Mouse (Mus musculus) kidney, postnatal 0 days (tissue): ENCODE data around the gene Rps6ka5. TPM values are rescaled to one million over a fixed set of nuclear protein-coding genes. Genes with fewer than 3 reads are reported as not detected.

Source experiments
- ATAC-seq: fragments of 200-750 bp; cut with Nextera tagmentation; replicated peaks from 2 replicates; pipeline ENCODE4 v1.8.0; 2017; ENCODE audit warnings: low read depth, moderate number of reproducible peaks, moderate TSS enrichment, moderate library complexity; ENCODE audit not compliant: low FRiP score
- DNase-seq: peaks from one replicate; pipeline ENCODE4 v3.0.0-alpha.2; 2016; ENCODE audit warnings: low spot score
- H3K27ac ChIP-seq: fragments of 300-500 bp; sonication (generic); 2 replicates; pipeline ENCODE4 v1.5.1; 2014; ENCODE audit warnings: mild to moderate bottlenecking
- H3K27me3 ChIP-seq: fragments of 300-500 bp; sonication (generic); 2 replicates; pipeline ENCODE4 v1.6.1; 2014; ENCODE audit warnings: low read length, mixed read lengths; ENCODE audit not compliant: insufficient read depth
- H3K36me3 ChIP-seq: fragments of 300-500 bp; sonication (generic); 2 replicates; pipeline ENCODE4 v1.6.1; 2014; ENCODE audit warnings: low read length, mixed read lengths; ENCODE audit not compliant: insufficient read depth
- H3K4me1 ChIP-seq: fragments of 300-500 bp; sonication (generic); replicated peaks from 2 replicates; pipeline ENCODE4 v1.6.1; 2014; ENCODE audit warnings: antibody characterized with exemption, low read length, mixed read lengths; ENCODE audit not compliant: insufficient read depth
- H3K4me2 ChIP-seq: fragments of 300-500 bp; sonication (generic); 2 replicates; pipeline ENCODE4 v1.6.1; 2014; ENCODE audit warnings: mild to moderate bottlenecking, low read length, moderate library complexity, mixed read lengths
- H3K4me3 ChIP-seq: fragments of 300-500 bp; sonication (generic); replicated peaks from 2 replicates; pipeline ENCODE4 v1.5.1; 2014; ENCODE audit warnings: low read depth, low read length
- H3K9ac ChIP-seq: fragments of 300-500 bp; sonication (generic); 2 replicates; pipeline ENCODE4 v1.6.1; 2014; ENCODE audit warnings: low read depth, low read length
- H3K9me3 ChIP-seq: fragments of 300-500 bp; sonication (generic); replicated peaks from 2 replicates; pipeline ENCODE4 v1.6.1; 2016; ENCODE audit warnings: low read length, inconsistent platforms, mixed read lengths
- CTCF ChIP-seq: IDR thresholded peaks from 2 replicates; pipeline ENCODE4 v1.5.1; 2016; ENCODE audit warnings: antibody characterized with exemption, low read depth, mild to moderate bottlenecking, moderate library complexity
- WGBS: fragments of 180-500 bp; shearing (Covaris S2); extraction: QIAGEN DNeasy Blood & Tissue Kit; methylation state at CpG from one replicate; pipeline ENCODE4 v1.1.7; 2014; 5-methylcytosine and 5-hydroxymethylcytosine counted together
- polyA plus RNA-seq: library from polyadenylated mRNA; unstranded; fragments of >200 nt; fragmentation: Nextera tagmentation; extraction: Ambion mirVana; gene quantifications from 2 replicates; pipeline ENCODE4 v1.2.1, GENCODE M21; 2015

The Rps6ka5 gene
- polyA plus RNA-seq, 1 experiment from 2014 or later = 3.8 TPM

DNA sequence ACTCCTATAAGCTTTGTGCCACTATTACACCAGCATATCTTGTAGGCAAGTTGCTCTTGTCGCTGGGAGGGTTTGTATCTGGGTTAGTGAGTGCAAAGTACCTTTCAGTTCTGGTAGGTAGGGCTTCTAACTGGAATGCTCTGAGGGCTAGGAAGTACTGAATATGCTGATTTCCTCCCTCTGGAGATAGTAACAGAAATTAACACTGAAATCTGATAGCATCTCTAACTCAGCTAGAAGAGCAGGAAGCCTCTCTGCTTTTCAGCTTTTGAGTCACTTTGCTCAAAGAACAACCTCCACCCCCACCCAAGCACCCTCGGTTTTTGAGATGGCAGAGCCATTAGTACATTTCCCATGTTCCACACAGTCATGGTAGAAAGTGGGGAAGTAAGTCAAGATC, 15.7 kb upstream of the Rps6ka5 start:
- ATAC-seq = no peak
- H3K9me3 ChIP-seq = no peaks in the 10 kb centered on the region
- no peak overlapping the region for H3K27ac ChIP-seq
- DNase-seq = no peak
- no peak overlapping the region for H3K9ac ChIP-seq
- no peaks in the 10 kb centered on the region for H3K36me3 ChIP-seq
- no peak overlapping the region for H3K4me3 ChIP-seq
- no peaks in the 10 kb centered on the region for H3K4me1 ChIP-seq
- TF ChIP-seq CTCF = no peak
- 69% methylated on average over 2 of the region's 2 CpGs for WGBS
- no peak overlapping the region for H3K4me2 ChIP-seq
- no peaks in the 10 kb centered on the region for H3K27me3 ChIP-seq

DNA sequence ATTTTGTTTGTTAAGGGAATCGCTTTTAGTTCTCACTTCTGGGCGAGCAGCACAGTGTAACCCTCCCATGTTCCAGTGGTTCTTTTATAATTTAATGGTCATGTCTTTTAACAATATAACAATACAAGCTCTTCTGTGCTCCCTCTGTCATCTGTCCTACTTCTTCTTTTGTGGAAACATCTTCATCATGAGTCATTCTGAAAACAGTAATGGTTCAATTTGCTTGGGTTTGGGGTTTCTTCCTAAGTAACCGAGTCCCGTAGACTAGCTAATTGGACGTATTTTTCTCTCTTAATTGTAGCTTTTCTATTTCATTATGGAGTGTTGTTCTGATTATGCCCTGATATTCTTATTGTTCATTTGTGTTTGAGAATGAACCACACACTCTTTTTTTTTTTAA, 13.5 kb upstream of the Rps6ka5 start:
- H3K4me1 ChIP-seq = no peaks in the 10 kb centered on the region
- no peak for TF ChIP-seq CTCF
- no peak overlapping the region for H3K4me2 ChIP-seq
- no peaks in the 10 kb centered on the region for H3K36me3 ChIP-seq
- no peak overlapping the region for H3K27ac ChIP-seq
- H3K9ac ChIP-seq = no peak overlapping the region
- no peak for ATAC-seq
- H3K4me3 ChIP-seq = no peak overlapping the region
- DNase-seq = no peak
- WGBS = 90% methylated on average over 5 of the region's 5 CpGs
- no peaks in the 10 kb centered on the region for H3K9me3 ChIP-seq
- no peaks in the 10 kb centered on the region for H3K27me3 ChIP-seq

DNA sequence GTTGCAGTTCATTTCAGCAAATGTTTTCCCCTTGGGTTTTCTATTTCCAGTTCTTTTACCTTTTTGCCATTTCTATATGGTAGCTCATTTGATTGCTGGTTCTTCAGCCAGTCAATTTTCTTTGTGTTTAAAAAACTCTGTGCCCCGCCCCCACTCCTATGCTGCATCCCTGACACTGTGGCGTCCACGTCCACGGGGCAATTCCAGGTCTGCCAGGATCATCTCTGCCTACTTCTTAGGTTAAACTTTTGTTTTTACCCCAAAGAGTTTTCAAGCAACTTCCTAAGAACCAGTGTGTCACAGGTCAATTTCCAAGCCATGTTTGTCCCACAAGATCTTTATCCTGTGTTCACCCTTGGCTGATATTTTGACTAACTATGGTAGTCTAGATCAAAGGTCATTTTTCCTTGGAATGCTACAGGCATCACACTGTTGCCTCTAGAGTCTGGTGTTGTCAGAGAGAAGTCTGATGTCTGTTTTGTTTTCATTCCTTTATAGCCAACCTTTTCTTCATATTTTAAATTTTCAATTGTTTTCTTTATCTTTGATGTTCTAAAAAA, 12.3 kb upstream of the Rps6ka5 start:
- ATAC-seq (no peak), DNase-seq (no peak)
- Histone ChIP-seq H3K27ac (no peak overlapping the region), H3K9ac (no peak overlapping the region), H3K9me3 (no peaks in the 10 kb centered on the region), H3K36me3 (no peaks in the 10 kb centered on the region), H3K4me1 (no peaks in the 10 kb centered on the region), H3K4me3 (no peak overlapping the region), H3K27me3 (no peaks in the 10 kb centered on the region), H3K4me2 (no peak overlapping the region)
- WGBS = 74% methylated on average over 4 of the region's 4 CpGs
- TF ChIP-seq CTCF = no peak

- no peaks in the 10 kb centered on the region for H3K36me3 ChIP-seq
- no peak for TF ChIP-seq CTCF
- H3K9ac ChIP-seq = no peak overlapping the region
- 78% methylated on average over 3 of the region's 3 CpGs for WGBS
- DNase-seq (no peak), ATAC-seq (no peak)
- H3K9me3 ChIP-seq = no peaks in the 10 kb centered on the region
- H3K4me1 ChIP-seq = no peaks in the 10 kb centered on the region
- no peak overlapping the region for H3K4me2 ChIP-seq
- H3K27me3 ChIP-seq = no peaks in the 10 kb centered on the region
- H3K4me3 ChIP-seq = no peak overlapping the region
- no peak overlapping the region for H3K27ac ChIP-seq
These were observed 11.7 kb upstream of the Rps6ka5 start for GRCm38 (mm10) chr12:100738498-100738897.

DNA sequence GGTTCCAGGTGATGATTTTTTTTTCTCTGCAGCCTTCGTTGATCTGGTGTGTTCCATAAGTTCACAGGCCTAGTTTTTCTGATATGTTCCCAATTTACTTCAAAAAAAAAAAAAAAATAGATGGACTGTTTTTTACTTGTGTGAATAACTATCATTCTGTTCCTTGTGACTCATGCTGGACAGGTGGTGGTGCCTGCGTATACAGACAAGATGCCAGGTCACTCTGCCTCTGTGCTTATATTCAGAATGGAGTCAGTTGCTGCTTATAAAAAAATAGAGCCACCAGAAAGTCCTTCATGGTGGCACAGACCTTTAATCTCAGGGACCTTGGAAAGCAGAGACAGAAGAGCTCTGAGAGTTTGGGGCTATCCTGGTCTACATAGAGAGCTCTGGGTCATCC, 8.8 kb upstream of the Rps6ka5 start:
- no peak overlapping the region for H3K4me2 ChIP-seq
- ATAC-seq = no peak
- 91% methylated on average over 2 of the region's 2 CpGs for WGBS
- no peak overlapping the region for H3K4me3 ChIP-seq
- H3K9me3 ChIP-seq = no peaks in the 10 kb centered on the region
- TF ChIP-seq CTCF = no peak
- H3K9ac ChIP-seq = no peak overlapping the region
- H3K27me3 ChIP-seq = no peaks in the 10 kb centered on the region
- no peak for DNase-seq
- H3K36me3 ChIP-seq = no peaks in the 10 kb centered on the region
- no peak overlapping the region for H3K27ac ChIP-seq
- H3K4me1 ChIP-seq = no peaks in the 10 kb centered on the region

DNA sequence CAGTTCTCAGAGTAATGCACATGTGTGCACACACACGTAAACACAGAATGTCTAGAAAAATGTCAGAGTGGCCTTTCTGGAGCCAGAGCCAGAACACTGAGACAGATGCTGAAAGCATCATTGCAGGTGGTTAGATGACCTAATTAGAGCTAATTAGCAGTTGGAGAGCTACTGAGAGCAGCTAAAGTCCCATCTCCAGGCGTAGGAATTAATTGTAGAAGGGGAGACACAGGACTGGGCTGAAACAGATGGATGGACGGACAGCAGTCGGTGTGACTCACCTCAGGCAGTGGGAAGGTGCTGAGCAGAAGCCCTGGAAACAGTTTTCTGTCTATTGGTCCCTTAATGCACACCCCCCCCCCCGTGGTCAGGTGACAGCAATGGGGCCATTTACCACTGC, 8.4 kb upstream of the Rps6ka5 start:
- Histone ChIP-seq H3K4me2 (no peak overlapping the region), H3K9ac (no peak overlapping the region), H3K9me3 (no peaks in the 10 kb centered on the region), H3K27me3 (no peaks in the 10 kb centered on the region), H3K27ac (no peak overlapping the region), H3K4me1 (no peaks in the 10 kb centered on the region), H3K4me3 (no peak overlapping the region), H3K36me3 (no peaks in the 10 kb centered on the region)
- no peak for ATAC-seq
- 78% methylated on average over 5 of the region's 5 CpGs for WGBS
- TF ChIP-seq CTCF = no peak
- no peak for DNase-seq
